Mouse (Mus musculus): ENCODE results near the gene Tspan9. TPM values are rescaled to one million over a fixed set of nuclear protein-coding genes. Genes with fewer than 3 reads are reported as not detected.
A peak's percentile ranks its signal among the peaks of the same experiment; 100 is the strongest.

Tspan9 gene
- polyA plus RNA-seq, 1 experiment from 2014 or later, result 77.3 TPM

DNA sequence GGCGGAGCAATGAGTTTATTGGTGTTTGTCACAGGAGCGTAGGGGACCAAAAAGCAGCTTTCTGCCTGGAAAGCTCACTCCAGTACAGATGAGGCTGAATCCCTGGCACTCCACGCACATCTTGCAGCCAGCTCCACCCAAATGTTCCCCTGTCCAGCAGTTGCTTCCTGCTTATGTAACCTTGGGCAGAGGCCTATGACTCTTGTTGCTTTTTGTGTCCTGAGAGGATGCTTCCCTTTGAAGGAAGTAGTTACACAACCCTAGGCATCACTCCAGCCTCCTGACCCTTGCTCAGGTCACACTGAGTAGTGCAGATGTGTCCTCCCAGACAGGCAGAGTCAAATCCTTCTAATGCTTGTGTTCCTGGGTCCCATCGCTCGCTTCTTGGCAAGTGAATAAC lies 209.6 kb downstream of the Tspan9 start:
- ATAC-seq (ENCODE audit: low FRiP score, low TSS enrichment) (no peak), DNase-seq (ENCODE audit: low spot score) (no peak)
- H3K9me3 ChIP-seq (ENCODE audit: control insufficient read depth, low read length), result no peaks in the 10 kb centered on the region
- no peak overlapping the region for H3K9ac ChIP-seq (ENCODE audit: low read length)
- no peak overlapping the region for H3K4me2 ChIP-seq (replicated peaks; ENCODE audit: low read depth)
- no peak overlapping the region for H3K4me3 ChIP-seq (ENCODE audit: low read depth, low read length)
- no peaks in the 10 kb centered on the region for H3K4me1 ChIP-seq (replicated peaks; ENCODE audit: control insufficient read depth, insufficient read depth)
- no peaks in the 10 kb centered on the region for H3K27me3 ChIP-seq (ENCODE audit: control insufficient read depth, insufficient read depth, low read length)
- H3K27ac ChIP-seq (replicated peaks), result no peak overlapping the region
- WGBS, result 81% methylated on average over 5 of the region's 5 CpGs
- no peak for TF ChIP-seq CTCF (IDR thresholded peaks at IDR 0.05; ENCODE audit: low read depth)
- no peak for TF ChIP-seq EP300 (optimal IDR thresholded peaks at IDR 0.05)
- H3K36me3 ChIP-seq (ENCODE audit: control insufficient read depth, insufficient read depth, low read length), result no peaks in the 10 kb centered on the region

DNA sequence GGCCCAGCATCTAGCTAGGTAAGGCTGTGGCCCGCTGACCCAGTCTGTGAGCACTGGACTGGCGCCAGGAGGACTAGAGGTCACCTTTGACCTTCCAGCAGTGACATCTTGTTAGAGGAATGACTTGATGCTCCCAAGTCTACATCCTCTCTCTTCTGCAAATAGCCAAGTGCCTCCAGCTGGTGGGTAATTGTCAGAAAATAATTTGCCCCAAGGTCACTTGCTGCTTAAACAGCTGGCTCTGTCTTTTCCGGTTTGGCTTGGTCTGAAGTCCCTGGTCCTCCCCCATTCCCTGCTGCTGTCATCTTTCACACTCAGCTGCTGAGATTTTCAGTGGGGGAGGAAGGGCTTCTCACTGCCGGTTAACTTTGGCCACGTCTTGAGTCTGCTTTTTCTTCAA lies 210.7 kb downstream of the Tspan9 start:
- ATAC-seq (ENCODE audit: low FRiP score, low TSS enrichment) (peak; percentile 22; the same call in 1 of the 2 replicates), DNase-seq (ENCODE audit: low spot score) (no peak)
- TF ChIP-seq CTCF (IDR thresholded peaks at IDR 0.05; ENCODE audit: low read depth) (no peak), EP300 (optimal IDR thresholded peaks at IDR 0.05) (no peak)
- Histone ChIP-seq H3K4me3 (ENCODE audit: low read depth, low read length) (no peak overlapping the region), H3K27ac (replicated peaks) (no peak overlapping the region), H3K4me2 (replicated peaks; ENCODE audit: low read depth) (no peak overlapping the region), H3K4me1 (replicated peaks; ENCODE audit: control insufficient read depth, insufficient read depth) (no peaks in the 10 kb centered on the region), H3K36me3 (ENCODE audit: control insufficient read depth, insufficient read depth, low read length) (no peaks in the 10 kb centered on the region), H3K9ac (ENCODE audit: low read length) (no peak overlapping the region), H3K9me3 (ENCODE audit: control insufficient read depth, low read length) (no peaks in the 10 kb centered on the region), H3K27me3 (ENCODE audit: control insufficient read depth, insufficient read depth, low read length) (no peaks in the 10 kb centered on the region)
- 28% methylated on average over 5 of the region's 5 CpGs for WGBS

DNA sequence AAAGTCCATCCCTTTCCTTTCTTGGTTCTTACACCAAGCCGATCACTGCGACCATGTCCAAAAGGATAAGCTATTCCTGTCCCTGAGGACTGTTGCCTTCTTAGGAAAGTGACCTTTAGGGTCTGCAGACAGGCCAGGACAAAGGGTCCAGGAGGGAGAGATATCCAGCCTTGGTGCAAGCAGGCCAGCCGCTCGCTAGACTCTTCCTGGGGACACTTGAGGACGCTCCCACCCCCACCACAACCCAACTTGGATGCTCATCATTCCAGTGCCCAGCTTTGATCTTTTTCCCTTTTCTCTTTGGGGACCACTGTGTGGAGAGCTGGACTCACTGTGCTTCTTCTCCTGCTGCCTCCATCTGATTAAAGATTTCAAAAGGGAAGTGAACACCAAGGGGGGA lies 214.7 kb downstream of the Tspan9 start:
- ATAC-seq (ENCODE audit: low FRiP score, low TSS enrichment) (no peak), DNase-seq (ENCODE audit: low spot score) (no peak)
- TF ChIP-seq EP300 (optimal IDR thresholded peaks at IDR 0.05), result no peak
- TF ChIP-seq CTCF (IDR thresholded peaks at IDR 0.05; ENCODE audit: low read depth), result no peak
- Histone ChIP-seq H3K36me3 (ENCODE audit: control insufficient read depth, insufficient read depth, low read length) (no peaks in the 10 kb centered on the region), H3K27me3 (ENCODE audit: control insufficient read depth, insufficient read depth, low read length) (no peaks in the 10 kb centered on the region), H3K4me3 (ENCODE audit: low read depth, low read length) (no peak overlapping the region), H3K27ac (replicated peaks) (no peak overlapping the region), H3K9ac (ENCODE audit: low read length) (no peak overlapping the region), H3K4me2 (replicated peaks; ENCODE audit: low read depth) (no peak overlapping the region), H3K9me3 (ENCODE audit: control insufficient read depth, low read length) (no peaks in the 10 kb centered on the region), H3K4me1 (replicated peaks; ENCODE audit: control insufficient read depth, insufficient read depth) (no peaks in the 10 kb centered on the region)
- 87% methylated on average over 5 of the region's 5 CpGs for WGBS

DNA sequence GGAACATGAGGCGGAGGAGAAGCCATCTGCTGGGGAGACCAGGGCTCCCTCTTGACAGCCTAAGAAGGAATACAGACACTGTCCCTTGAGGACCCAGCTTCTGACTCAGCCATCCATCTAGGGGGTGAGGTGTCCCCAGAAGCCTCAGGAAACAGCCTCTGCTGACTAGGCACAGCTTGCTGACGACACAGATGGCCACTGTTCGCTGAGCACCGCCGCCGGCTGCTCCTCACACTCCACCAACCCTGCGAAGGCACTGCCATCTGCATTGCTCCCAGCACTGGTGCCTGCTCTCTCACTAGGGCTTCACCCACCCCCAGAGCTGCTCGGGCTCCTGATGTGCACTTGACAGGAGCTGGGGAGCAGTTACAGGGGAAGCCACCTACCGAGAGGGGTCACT lies 217.5 kb downstream of the Tspan9 start:
- H3K27ac ChIP-seq (replicated peaks), result no peak overlapping the region
- H3K9ac ChIP-seq (ENCODE audit: low read length), result no peak overlapping the region
- no peaks in the 10 kb centered on the region for H3K4me1 ChIP-seq (replicated peaks; ENCODE audit: control insufficient read depth, insufficient read depth)
- no peaks in the 10 kb centered on the region for H3K9me3 ChIP-seq (ENCODE audit: control insufficient read depth, low read length)
- DNase-seq (ENCODE audit: low spot score) (no peak), ATAC-seq (ENCODE audit: low FRiP score, low TSS enrichment) (no peak)
- TF ChIP-seq EP300 (optimal IDR thresholded peaks at IDR 0.05) (no peak), CTCF (IDR thresholded peaks at IDR 0.05; ENCODE audit: low read depth) (no peak)
- H3K27me3 ChIP-seq (ENCODE audit: control insufficient read depth, insufficient read depth, low read length), result no peaks in the 10 kb centered on the region
- no peak overlapping the region for H3K4me3 ChIP-seq (ENCODE audit: low read depth, low read length)
- H3K4me2 ChIP-seq (replicated peaks; ENCODE audit: low read depth), result no peak overlapping the region
- no peaks in the 10 kb centered on the region for H3K36me3 ChIP-seq (ENCODE audit: control insufficient read depth, insufficient read depth, low read length)
- 71% methylated on average over 9 of the region's 9 CpGs for WGBS

DNA sequence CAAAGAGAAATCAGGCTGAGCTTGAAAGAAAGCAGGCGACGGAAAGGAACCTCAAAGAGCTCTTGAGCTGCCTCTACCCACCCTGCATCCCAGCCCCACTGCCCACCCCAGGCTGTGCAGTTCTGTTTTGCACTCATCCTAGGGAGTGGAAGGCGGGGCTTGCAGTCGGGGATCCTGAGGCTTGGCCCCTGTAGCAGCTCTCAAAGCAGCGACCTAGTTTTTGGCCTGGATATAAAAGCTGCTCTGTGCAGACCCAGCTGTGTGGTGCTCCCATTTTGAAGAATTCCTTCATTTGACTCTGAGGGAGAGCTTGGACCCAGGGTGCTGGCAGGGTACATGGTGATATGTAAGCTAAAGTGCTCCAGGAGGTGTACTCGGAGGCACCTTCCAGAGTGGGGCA lies 218.6 kb downstream of the Tspan9 start:
- 73% methylated on average over 6 of the region's 6 CpGs for WGBS
- DNase-seq (ENCODE audit: low spot score) (no peak), ATAC-seq (ENCODE audit: low FRiP score, low TSS enrichment) (no peak)
- no peaks in the 10 kb centered on the region for H3K4me1 ChIP-seq (replicated peaks; ENCODE audit: control insufficient read depth, insufficient read depth)
- no peak overlapping the region for H3K27ac ChIP-seq (replicated peaks)
- H3K27me3 ChIP-seq (ENCODE audit: control insufficient read depth, insufficient read depth, low read length), result no peaks in the 10 kb centered on the region
- no peak overlapping the region for H3K9ac ChIP-seq (ENCODE audit: low read length)
- no peak overlapping the region for H3K4me2 ChIP-seq (replicated peaks; ENCODE audit: low read depth)
- no peaks in the 10 kb centered on the region for H3K36me3 ChIP-seq (ENCODE audit: control insufficient read depth, insufficient read depth, low read length)
- no peaks in the 10 kb centered on the region for H3K9me3 ChIP-seq (ENCODE audit: control insufficient read depth, low read length)
- H3K4me3 ChIP-seq (ENCODE audit: low read depth, low read length), result no peak overlapping the region
- TF ChIP-seq EP300 (optimal IDR thresholded peaks at IDR 0.05) (no peak), CTCF (IDR thresholded peaks at IDR 0.05; ENCODE audit: low read depth) (no peak)

GRCm38 (mm10) chr6:127923296-127923695 lies 220.1 kb downstream of the Tspan9 start:
- no peaks in the 10 kb centered on the region for H3K27me3 ChIP-seq (ENCODE audit: control insufficient read depth, insufficient read depth, low read length)
- ATAC-seq (ENCODE audit: low FRiP score, low TSS enrichment), result no peak
- WGBS, result 85% methylated on average over 9 of the region's 9 CpGs

More at GRCm38 (mm10) chr6:127923296-127923695, 220.1 kb downstream of the Tspan9 start:
- H3K9ac ChIP-seq (ENCODE audit: low read length), result no peak overlapping the region
- no peaks in the 10 kb centered on the region for H3K36me3 ChIP-seq (ENCODE audit: control insufficient read depth, insufficient read depth, low read length)
- H3K4me1 ChIP-seq (replicated peaks; ENCODE audit: control insufficient read depth, insufficient read depth), result no peaks in the 10 kb centered on the region
- no peak overlapping the region for H3K4me3 ChIP-seq (ENCODE audit: low read depth, low read length)
- H3K9me3 ChIP-seq (ENCODE audit: control insufficient read depth, low read length), result no peaks in the 10 kb centered on the region
- no peak overlapping the region for H3K27ac ChIP-seq (replicated peaks)
- no peak for DNase-seq (ENCODE audit: low spot score)
- no peak overlapping the region for H3K4me2 ChIP-seq (replicated peaks; ENCODE audit: low read depth)
- TF ChIP-seq EP300 (optimal IDR thresholded peaks at IDR 0.05) (no peak), CTCF (IDR thresholded peaks at IDR 0.05; ENCODE audit: low read depth) (no peak)
